Mouse (Mus musculus) small intestine, adult 2 months (tissue): ENCODE measurements at regions not wholly inside any gene's neighbourhood (a gene's known extent, or its start where the extent isn't known, plus 50 kb on each side); places are given as distances from the start of the nearest gene placed in this dataset.

Experiments
- CTCF ChIP-seq: fragments of 200-500 bp; IDR thresholded peaks from 2 replicates; pipeline ENCODE4 v1.5.1; 2012; ENCODE audit warnings: low read depth, mild to moderate bottlenecking, control low read depth, inconsistent platforms, low read length, moderate library complexity, mixed read lengths; ENCODE audit not compliant: insufficient replicate concordance, insufficient read length; ENCODE audit errors: extremely low read depth
- POLR2A ChIP-seq: fragments of 200-500 bp; IDR thresholded peaks from 2 replicates; pipeline ENCODE4 v1.6.1; 2012; ENCODE audit warnings: low read depth, mild to moderate bottlenecking, control low read depth, inconsistent platforms, low read length, moderate library complexity

GRCm38 (mm10) chr12:39682121-39682520 lies 355.7 kb downstream of the Arl4a start:
- TF ChIP-seq CTCF (no peak), POLR2A (no peak)
